Mouse (Mus musculus) testis, postnatal 14 days (tissue): Measurements from ENCODE around the gene Tns3.

Experiments used
- DNase-seq: peaks from one replicate; pipeline ENCODE4 v3.0.0; 2021; ENCODE audit warnings: low spot score

The Tns3 gene

GRCm38 (mm10) chr11:8525463-8526145 is 138.7 kb downstream of the Tns3 start:
- DNase-seq, result no peak

- peak; percentile 45 for DNase-seq
These were observed 140.8 kb downstream of the Tns3 start for GRCm38 (mm10) chr11:8523344-8524126.

DNA sequence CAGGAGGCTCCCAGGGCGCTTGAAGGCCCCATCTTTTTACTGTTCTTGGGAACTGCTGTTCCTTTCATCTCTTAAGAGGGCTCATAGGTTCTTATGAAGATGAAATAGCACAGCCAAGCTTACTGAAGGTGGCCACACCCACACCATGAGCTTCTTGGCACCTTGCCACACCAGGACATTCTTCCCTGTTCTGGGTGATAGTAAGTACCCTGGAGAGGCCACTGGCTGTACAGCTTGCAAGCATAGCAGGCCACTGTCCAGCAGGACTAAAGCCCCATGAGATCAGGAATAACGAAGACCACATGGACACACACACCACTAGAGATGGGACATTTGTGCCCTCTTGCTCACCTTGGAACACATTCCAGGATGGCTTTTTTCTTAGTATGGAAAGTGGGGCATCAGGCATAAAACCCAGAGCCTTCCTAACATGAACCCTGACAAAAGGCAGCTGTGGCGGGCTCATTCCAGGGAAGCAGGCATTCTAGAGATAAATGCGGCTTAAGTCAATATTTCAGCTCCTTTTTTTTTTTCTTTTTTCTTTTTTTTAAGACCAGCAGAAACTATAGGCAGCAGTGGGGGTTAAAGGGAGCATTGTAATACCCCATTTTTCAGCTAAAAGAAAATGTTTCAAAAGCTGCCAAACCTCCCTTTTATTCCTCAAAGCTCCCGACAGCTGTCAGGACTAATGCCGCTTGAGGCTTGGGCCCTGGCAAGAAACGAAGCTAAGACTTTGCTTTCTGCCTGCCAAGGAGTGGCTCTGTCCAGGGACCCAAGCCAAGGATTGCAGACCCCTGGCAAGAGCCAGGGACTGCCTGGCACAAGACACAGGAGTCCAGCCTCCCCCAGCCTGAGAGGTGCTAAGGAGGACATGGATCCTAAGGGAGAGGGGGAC is 150.7 kb downstream of the Tns3 start:
- peak; percentile 43 for DNase-seq

DNA sequence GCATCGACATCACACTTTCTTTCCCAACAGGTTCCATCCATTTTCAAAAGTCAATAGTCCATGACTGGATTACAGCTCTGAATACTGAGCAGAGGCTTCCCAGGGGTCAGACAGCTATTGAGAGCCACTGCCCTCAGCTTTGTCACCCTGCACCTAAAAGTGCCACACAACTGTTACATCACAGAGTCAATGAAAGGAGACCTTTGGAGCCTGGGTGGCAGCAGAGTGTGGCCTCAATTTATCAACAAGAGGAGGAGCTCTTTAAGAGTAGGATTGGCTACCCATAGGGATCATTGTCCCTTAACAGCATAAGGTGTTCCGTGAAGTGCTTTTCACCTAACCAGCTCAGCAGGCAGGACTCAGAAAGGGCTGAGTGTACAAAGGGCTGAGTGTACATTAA is 154.0 kb downstream of the Tns3 start:
- no peak for DNase-seq

GRCm38 (mm10) chr11:8509614-8510013 is 154.7 kb downstream of the Tns3 start:
- DNase-seq, result no peak

DNA sequence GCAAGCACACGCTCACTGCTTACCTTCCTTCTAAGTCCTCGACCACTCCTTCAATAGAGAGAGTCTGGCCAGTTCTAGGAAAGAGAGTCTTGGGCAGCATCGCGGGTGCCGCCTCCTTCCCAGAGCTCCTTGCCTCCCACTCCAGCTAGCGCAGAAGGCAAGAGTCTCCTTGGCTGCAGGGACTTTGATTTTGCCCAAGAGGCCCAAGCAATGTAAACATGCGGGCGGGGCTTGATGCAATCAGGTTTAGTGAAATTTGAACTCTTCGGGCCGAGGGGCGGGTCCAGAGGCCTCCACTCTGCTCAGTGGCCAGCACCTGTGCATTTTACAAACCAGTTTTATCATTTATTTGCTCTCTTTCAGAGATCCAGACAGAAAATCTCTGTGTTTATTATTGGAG is 160.6 kb downstream of the Tns3 start:
- no peak for DNase-seq

- no peak for DNase-seq
These were observed 163.5 kb downstream of the Tns3 start for GRCm38 (mm10) chr11:8500855-8501254.

DNA sequence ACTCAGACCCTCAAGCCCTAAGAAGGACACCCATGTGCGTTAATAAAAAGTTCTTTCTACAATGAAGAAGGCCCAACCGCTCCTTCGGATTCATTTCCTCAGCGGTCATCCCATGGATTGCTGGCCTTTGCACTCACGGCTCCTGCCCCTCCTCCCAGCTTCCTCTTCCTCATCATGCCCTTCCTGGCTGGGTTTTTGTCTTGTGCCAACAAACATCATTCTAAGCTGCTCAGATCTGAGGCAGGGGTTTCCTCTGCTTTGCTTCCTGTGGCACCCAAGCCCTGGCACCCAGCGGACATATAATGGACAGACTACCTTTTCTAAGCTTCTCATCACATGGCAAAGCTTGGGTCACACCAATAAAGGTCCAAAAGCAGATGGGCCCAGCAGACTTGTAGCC is 167.2 kb downstream of the Tns3 start:
- DNase-seq, result no peak

GRCm38 (mm10) chr11:8496686-8497085 is 167.6 kb downstream of the Tns3 start:
- DNase-seq, result peak; percentile 77

DNA sequence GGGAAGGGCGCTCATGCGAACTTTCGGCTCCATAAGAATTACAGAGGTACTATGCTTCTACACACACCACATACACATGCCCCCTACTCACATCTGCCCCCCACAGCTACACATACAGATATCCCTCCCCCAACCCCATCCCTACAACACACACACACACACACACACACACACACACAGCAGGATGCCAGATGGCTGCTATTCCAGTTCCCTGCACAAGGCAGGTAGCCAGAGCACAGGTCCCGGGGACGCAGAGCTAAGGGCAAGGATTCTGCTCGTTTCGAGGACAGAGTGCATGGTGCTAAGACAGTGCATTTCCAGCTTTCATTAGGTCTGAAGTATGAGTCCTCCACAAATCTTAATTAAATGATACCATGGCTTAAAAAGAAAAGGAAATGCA is 168.5 kb downstream of the Tns3 start:
- DNase-seq, result no peak

- no peak for DNase-seq
These were observed 169.3 kb downstream of the Tns3 start for GRCm38 (mm10) chr11:8495036-8495435.

DNA sequence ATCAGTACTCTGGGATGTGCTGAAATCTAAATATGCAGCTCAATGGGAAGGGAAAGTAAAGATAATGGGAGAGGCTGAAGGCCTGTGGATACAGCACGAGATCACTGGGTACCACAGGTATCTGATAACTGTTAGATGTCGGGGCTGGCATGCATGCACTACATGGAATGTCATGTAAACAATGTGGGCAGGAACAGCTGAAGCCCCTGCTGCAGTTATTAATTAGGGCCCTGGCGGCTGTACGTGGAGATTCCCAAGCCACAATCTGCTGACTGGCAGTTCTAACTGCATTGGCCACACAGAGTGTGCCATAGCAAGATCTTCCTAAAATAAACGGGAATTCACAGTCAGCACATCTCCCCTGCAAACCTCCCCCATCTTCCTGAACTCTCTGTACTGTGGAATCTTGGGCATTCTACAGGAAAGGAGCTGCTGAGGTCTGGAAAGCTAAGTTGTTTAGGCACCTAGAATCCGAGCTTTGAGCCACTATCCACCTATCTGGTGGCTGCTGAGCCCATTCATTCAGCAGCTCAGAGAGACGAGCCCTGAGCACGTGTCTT is 170.3 kb downstream of the Tns3 start:
- no peak for DNase-seq

DNA sequence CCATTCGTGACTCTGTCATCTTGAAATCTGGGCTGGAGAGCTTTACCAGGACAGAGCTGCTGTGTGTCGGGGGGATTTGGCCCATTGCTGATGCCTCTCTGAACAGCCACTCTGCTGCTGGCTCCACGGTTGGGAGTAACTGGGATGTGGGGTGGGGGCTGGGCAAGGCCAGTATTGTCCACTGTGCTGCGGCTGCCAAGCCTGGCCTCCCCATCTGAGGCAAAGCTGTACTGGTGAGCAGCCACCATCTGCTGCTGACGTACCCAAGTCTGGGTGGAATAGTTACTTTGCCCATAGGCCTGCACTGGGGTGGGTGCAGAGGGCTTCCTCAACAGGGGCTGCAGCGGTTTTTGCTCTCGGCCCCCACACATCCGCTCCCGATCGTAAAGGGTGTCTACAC is 172.0 kb downstream of the Tns3 start:
- no peak for DNase-seq

DNA sequence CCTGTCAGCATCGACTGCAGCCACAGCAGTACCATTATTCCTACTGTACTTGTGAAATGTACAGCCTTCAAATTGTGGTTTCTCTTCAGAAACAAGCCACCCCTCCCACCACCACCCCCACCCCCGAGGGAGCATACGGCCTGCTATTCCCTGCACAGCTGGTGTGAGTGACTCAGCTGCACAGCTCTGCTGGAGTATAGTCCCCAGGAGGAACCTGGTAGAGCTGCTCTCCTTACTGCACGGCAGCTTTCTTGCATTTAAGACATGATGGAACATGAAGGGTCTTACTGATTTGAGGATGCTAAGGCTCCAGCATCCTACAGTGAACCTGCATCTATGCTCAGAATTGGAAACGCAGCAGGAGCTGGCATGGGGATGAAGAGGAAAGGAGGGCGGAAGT is 176.1 kb downstream of the Tns3 start:
- DNase-seq, result no peak

- no peak for DNase-seq
These were observed 177.8 kb downstream of the Tns3 start for GRCm38 (mm10) chr11:8486552-8486951.

GRCm38 (mm10) chr11:8484538-8484937 is 179.8 kb downstream of the Tns3 start:
- no peak for DNase-seq

- DNase-seq, result peak; percentile 33
These were observed 181.6 kb downstream of the Tns3 start for GRCm38 (mm10) chr11:8482721-8483120.

DNA sequence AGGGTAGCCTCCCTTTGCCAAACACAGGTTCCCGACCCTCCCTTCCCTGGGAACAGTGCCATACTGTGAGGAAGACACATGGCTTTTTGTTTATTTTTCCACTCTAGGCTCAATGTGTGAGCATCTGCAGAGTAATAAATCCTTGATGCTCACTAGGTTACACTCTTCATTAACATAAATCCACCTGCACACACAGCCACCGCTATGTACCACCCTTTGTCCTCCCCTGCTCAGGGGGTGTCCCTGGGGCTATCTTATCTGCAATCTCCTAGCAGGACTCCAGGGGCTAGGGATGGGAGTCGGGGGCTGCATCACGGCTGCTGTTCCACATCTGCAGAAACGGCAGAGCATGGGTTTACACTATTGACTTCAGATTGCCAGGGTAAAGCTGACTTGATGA is 182.4 kb downstream of the Tns3 start:
- DNase-seq, result no peak

- DNase-seq, result no peak
These were observed 182.8 kb downstream of the Tns3 start for GRCm38 (mm10) chr11:8481529-8481928.

DNA sequence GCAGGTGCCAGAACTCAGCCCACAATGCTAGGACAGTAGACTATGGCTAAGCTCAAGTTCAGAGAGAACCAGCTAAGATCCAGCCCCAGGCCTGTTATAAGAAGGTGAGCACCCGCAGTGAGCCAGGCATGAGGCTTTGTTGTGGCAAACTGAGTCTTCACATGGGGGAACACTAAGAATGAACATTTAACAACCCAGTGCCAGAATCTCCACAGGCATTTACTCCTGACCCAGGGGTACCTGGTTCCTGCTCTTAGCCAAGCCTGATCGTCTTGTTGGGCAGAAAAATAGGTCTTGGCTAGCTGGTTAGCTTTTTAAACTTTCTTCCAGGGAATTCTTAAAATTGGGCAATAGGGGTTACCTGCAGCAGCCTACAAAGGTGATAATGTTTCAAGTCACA is 184.5 kb downstream of the Tns3 start:
- DNase-seq, result no peak

GRCm38 (mm10) chr11:8479313-8479712 is 185.0 kb downstream of the Tns3 start:
- no peak for DNase-seq

DNA sequence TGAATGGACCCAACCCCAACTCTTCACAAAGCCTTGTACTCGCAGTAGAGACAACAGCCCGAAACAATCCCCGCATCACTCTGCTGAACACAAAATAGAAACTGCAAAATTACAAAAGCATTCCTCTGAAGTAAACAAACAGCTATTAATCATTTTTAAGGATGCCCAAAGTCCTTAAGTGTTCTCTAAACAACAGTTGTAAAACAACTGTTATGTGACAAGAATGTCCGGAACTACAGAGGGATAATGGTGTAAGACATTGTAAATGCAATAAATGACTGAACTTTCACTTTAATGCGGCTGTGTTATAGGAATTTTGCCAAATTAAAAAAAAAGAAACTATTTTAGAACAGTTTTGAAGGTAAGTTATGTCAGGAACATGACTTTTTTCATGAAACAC is 190.7 kb downstream of the Tns3 start:
- DNase-seq, result no peak
